Mouse (Mus musculus) megakaryocyte, adult 5-6 weeks (primary cell): ENCODE measurements around the gene Gm21541. TPM values are rescaled to one million over a fixed set of nuclear protein-coding genes. Genes with fewer than 3 reads are reported as not detected.
"Not testable (repeated sequence)": the region's sequence is repeated elsewhere in the genome, so short reads cannot be mapped to it uniquely, and the experiment has no call there.

Experiments
- ATAC-seq: 2 replicates; pipeline ENCODE4 v1.8.0; 2016; ENCODE audit warnings: mild to moderate bottlenecking, inconsistent platforms; ENCODE audit not compliant: poor library complexity, severe bottlenecking
- total RNA-seq, 2 experiments: library from RNA; stranded (forward) in 1 of 2; stranded (reverse) in 1 of 2; fragments of 153-499, 151-499 nt in 1 of 2; fragments of 221-1000, 200-1000 nt in 1 of 2; gene quantifications; 2 replicates each; pipeline versions ENCODE4 v1.2.3 to v1.2.4; 2015 to 2017

Gene Gm21541
- total RNA-seq (2015): not detected in 2 replicates
- total RNA-seq (2017): not detected in 2 replicates

- not testable (repeated sequence) for ATAC-seq
Observed at GRCm38 (mm10) chr4:41903310-41903709, at the start of gene Gm21541. TSS of gene Gm21541 (plus strand) at chr4:41903610.

- not testable (repeated sequence) for ATAC-seq
Observed at GRCm38 (mm10) chr4:41941272-41941671, 37.9 kb downstream of the Gm21541 start, which contains the start of gene Gm20878. TSS of gene Gm20878 (plus strand) at chr4:41941572.

Other genes starting within 250 kb of the Gm21541 start
- gene Cntfr, start 206.5 kb upstream of the Gm21541 start, total RNA-seq (2015): not detected in 2 replicates
- not detected in 2 replicates for gene Cntfr, start 206.5 kb upstream of the Gm21541 start, total RNA-seq (2017)
- gene Il11ra1, start 203.6 kb upstream of the Gm21541 start, total RNA-seq (2015): 12.9 and 13.4 TPM in 2 replicates
- gene Il11ra1, start 203.6 kb upstream of the Gm21541 start, total RNA-seq (2017): 50.2 and 52.1 TPM in 2 replicates
- 15.8 and 18.2 TPM in 2 replicates for gene Rpp25l, start 190.1 kb upstream of the Gm21541 start, total RNA-seq (2015)
- gene Rpp25l, start 190.1 kb upstream of the Gm21541 start, total RNA-seq (2017): 15.5 and 26.2 TPM in 2 replicates
- 80.5 and 92.2 TPM in 2 replicates for gene Dctn3, start 180.4 kb upstream of the Gm21541 start, total RNA-seq (2015)
- 73.5 and 100 TPM in 2 replicates for gene Dctn3, start 180.4 kb upstream of the Gm21541 start, total RNA-seq (2017)
- not detected in 2 replicates for gene Arid3c, start 172.5 kb upstream of the Gm21541 start, total RNA-seq (2015)
- not detected in 2 replicates for gene Arid3c, start 172.5 kb upstream of the Gm21541 start, total RNA-seq (2017)
- 20.4 and 21.7 TPM in 2 replicates for gene Galt, start 148.4 kb upstream of the Gm21541 start, total RNA-seq (2015)
- gene Galt, start 148.4 kb upstream of the Gm21541 start, total RNA-seq (2017): 18.7 and 24.3 TPM in 2 replicates
- gene Sigmar1, start 147.5 kb upstream of the Gm21541 start, total RNA-seq (2015): 54.5 and 70.0 TPM in 2 replicates
- gene Sigmar1, start 147.5 kb upstream of the Gm21541 start, total RNA-seq (2017): 66.2 and 71.0 TPM in 2 replicates
- 6.1 and 7.1 TPM in 2 replicates for gene Ccl27a, start 129.4 kb upstream of the Gm21541 start, total RNA-seq (2015)
- gene Ccl27a, start 129.4 kb upstream of the Gm21541 start, total RNA-seq (2017): 4.4 and 5.2 TPM in 2 replicates
- not detected in 2 replicates for gene Gm20878, start 38.0 kb downstream of the Gm21541 start, total RNA-seq (2015)
- gene Gm20878, start 38.0 kb downstream of the Gm21541 start, total RNA-seq (2017): 0.44 TPM in 1 of 2 replicates, not detected in the other
- not detected in 2 replicates for gene Fam205a4, start 62.4 kb downstream of the Gm21541 start, total RNA-seq (2015)
- gene Fam205a4, start 62.4 kb downstream of the Gm21541 start, total RNA-seq (2017): not detected in 2 replicates
- not detected in 2 replicates for gene Gm21093, start 131.1 kb downstream of the Gm21541 start, total RNA-seq (2015)
- gene Gm21093, start 131.1 kb downstream of the Gm21541 start, total RNA-seq (2017): not detected in 2 replicates
- gene Gm3893, start 187.6 kb downstream of the Gm21541 start, total RNA-seq (2015): not detected in 2 replicates
- gene Gm3893, start 187.6 kb downstream of the Gm21541 start, total RNA-seq (2017): not detected in 2 replicates
- gene Gm13304, start 211.2 kb downstream of the Gm21541 start, total RNA-seq (2015): not detected in 2 replicates
- not detected in 2 replicates for gene Gm13304, start 211.2 kb downstream of the Gm21541 start, total RNA-seq (2017)
- not detected in 2 replicates for gene Gm13306, start 249.8 kb downstream of the Gm21541 start, total RNA-seq (2015)
- gene Gm13306, start 249.8 kb downstream of the Gm21541 start, total RNA-seq (2017): not detected in 2 replicates